Mouse (Mus musculus): ENCODE results near the gene Gm9887.

DNA sequence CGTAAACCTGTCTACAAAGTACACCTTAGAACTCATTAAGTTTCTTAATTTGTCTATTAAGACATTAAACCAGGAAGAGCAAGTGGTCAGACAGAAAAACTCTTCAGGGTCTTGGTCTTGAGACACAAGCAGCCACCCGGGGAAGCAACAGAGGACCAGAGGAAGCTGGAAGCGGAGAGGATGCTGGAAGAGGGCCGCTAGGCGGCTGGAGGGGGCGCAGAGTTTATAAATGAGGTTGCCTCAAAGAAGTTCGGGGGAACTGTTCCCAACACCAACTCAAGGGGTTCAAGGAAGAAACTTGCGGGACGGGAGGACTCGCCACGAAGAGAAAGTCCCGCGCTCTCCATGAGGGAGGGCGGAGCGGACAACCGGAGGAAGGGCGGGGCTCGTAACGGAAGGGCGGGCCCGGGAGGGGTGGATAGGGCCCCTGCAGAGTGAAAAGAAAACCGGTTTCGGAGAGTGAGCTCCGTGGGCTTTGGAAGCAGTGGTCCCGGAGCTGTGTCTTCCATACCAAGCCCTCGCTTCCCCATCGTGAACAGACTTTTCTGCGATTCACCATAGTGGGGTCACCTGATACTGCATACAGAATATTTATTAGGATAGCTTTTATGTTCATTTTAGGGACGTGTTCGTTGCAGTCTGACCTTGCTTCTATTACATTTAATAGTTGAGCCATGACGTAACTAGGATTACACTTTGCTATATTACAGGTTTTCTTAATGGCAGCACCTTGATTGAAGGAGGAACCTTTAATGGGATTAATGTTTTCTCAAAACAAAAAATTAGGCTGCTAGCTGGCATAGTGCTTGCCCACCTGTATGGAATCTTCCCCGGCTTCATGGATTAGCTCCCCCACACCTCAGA lies 8.1 kb downstream of the Gm9887 start:
- TF ChIP-seq CTCF (IDR thresholded peaks at IDR 0.05; ENCODE audit: extremely low read depth, insufficient read length, insufficient replicate concordance, low read depth, low read length): peak; percentile 19; the same call in 1 of the 2 replicates
- peak; percentile 73; the same call in 1 of the 2 replicates for TF ChIP-seq POLR2A (IDR thresholded peaks at IDR 0.05; ENCODE audit: low read depth, low read length)

All from small intestine, adult 2 months (tissue).